Mouse (Mus musculus): ENCODE results near the gene Smarcb1. TPM values are rescaled to one million over a fixed set of nuclear protein-coding genes. Genes with fewer than 3 reads are reported as not detected.

Smarcb1 gene
- polyA plus RNA-seq, 1 experiment from 2014 or later: 250 TPM

- H3K9ac ChIP-seq: 0 out of 2 replicates have a peak overlapping the region, but pooled peaks have one; percentile 32
Observed at GRCm38 (mm10) chr10:75930304-75930703, 8.9 kb upstream of the Smarcb1 start.

GRCm38 (mm10) chr10:75926396-75926795 is 5.0 kb upstream of the Smarcb1 start:
- ATAC-seq (ENCODE audit: insufficient number of reproducible peaks, insufficient read depth, low FRiP score, low TSS enrichment, low read depth): no peak
- Histone ChIP-seq H3K9me3 (no peaks in the 10 kb centered on the region), H3K4me3 (no peak overlapping the region), H3K36me3 (peaks cover 58% of the 10 kb centered on the region), H3K4me1 (peaks cover 35% of the 10 kb centered on the region), H3K4me2 (no peak overlapping the region), H3K27me3 (0 out of 2 replicates have a peak, but pooled peaks cover 1% of the 10 kb centered on the region), H3K27ac (no peak overlapping the region), H3K9ac (no peak overlapping the region)
- WGBS: 72% methylated on average over 13 of the region's 13 CpGs

More at GRCm38 (mm10) chr10:75930304-75930703, 8.9 kb upstream of the Smarcb1 start:
- Histone ChIP-seq H3K9me3 (no peaks in the 10 kb centered on the region), H3K27ac (peak overlapping the region; percentile 62), H3K4me1 (peaks cover 40% of the 10 kb centered on the region), H3K36me3 (peaks cover 33% of the 10 kb centered on the region), H3K4me2 (peak overlapping the region; percentile 93), H3K27me3 (peaks cover 13% of the 10 kb centered on the region), H3K4me3 (peak overlapping the region; percentile 69)
- WGBS: 8% methylated on average over 6 of the region's 6 CpGs
- ATAC-seq (ENCODE audit: insufficient number of reproducible peaks, insufficient read depth, low FRiP score, low TSS enrichment, low read depth): no peak

GRCm38 (mm10) chr10:75924324-75924723 is 2.9 kb upstream of the Smarcb1 start:
- WGBS: 60% methylated on average over 2 of the region's 2 CpGs
- ATAC-seq (ENCODE audit: insufficient number of reproducible peaks, insufficient read depth, low FRiP score, low TSS enrichment, low read depth): no peak
- Histone ChIP-seq H3K9ac (no peak overlapping the region), H3K27ac (no peak overlapping the region), H3K4me3 (no peak overlapping the region), H3K36me3 (peaks cover 58% of the 10 kb centered on the region), H3K27me3 (no peaks in the 10 kb centered on the region), H3K4me1 (peaks cover 28% of the 10 kb centered on the region), H3K9me3 (no peaks in the 10 kb centered on the region), H3K4me2 (no peak overlapping the region)

GRCm38 (mm10) chr10:75921726-75922560 is 526 bp upstream of the Smarcb1 start:
- Histone ChIP-seq H3K4me3 (peak overlapping the region; percentile 81), H3K36me3 (peaks cover 45% of the 10 kb centered on the region), H3K4me2 (peak overlapping the region; percentile 76), H3K9ac (peak overlapping the region; percentile 97), H3K27ac (peak overlapping the region; percentile 97), H3K27me3 (no peaks in the 10 kb centered on the region), H3K9me3 (no peaks in the 10 kb centered on the region), H3K4me1 (peaks cover 49% of the 10 kb centered on the region)
- 0 out of 2 replicates have a peak, but pooled peaks have one; percentile 33 for ATAC-seq (ENCODE audit: insufficient number of reproducible peaks, insufficient read depth, low FRiP score, low TSS enrichment, low read depth)
- 3% methylated on average over 22 of the region's 22 CpGs for WGBS

GRCm38 (mm10) chr10:75919026-75919425 is 2.4 kb downstream of the Smarcb1 start:
- no peak overlapping the region for H3K4me2 ChIP-seq
- 83% methylated on average over 5 of the region's 5 CpGs for WGBS
- H3K4me1 ChIP-seq: peaks cover 70% of the 10 kb centered on the region

GRCm38 (mm10) chr10:75916840-75917239 is 4.6 kb downstream of the Smarcb1 start:
- 44% methylated on average over 8 of the region's 8 CpGs for WGBS
- H3K27me3 ChIP-seq: no peaks in the 10 kb centered on the region
- no peak for ATAC-seq (ENCODE audit: insufficient number of reproducible peaks, insufficient read depth, low FRiP score, low TSS enrichment, low read depth)
- H3K9ac ChIP-seq: no peak overlapping the region
- no peak overlapping the region for H3K4me3 ChIP-seq
- peak overlapping the region; percentile 3; the same call in 1 of the 2 replicates for H3K27ac ChIP-seq
- peaks cover 66% of the 10 kb centered on the region for H3K4me1 ChIP-seq
- H3K36me3 ChIP-seq: peaks cover 49% of the 10 kb centered on the region
- H3K4me2 ChIP-seq: no peak overlapping the region
- H3K9me3 ChIP-seq: no peaks in the 10 kb centered on the region

More at GRCm38 (mm10) chr10:75919026-75919425, 2.4 kb downstream of the Smarcb1 start:
- no peak for ATAC-seq (ENCODE audit: insufficient number of reproducible peaks, insufficient read depth, low FRiP score, low TSS enrichment, low read depth)
- Histone ChIP-seq H3K27me3 (no peaks in the 10 kb centered on the region), H3K4me3 (0 out of 2 replicates have a peak overlapping the region, but pooled peaks have one; percentile 3), H3K9ac (no peak overlapping the region), H3K9me3 (no peaks in the 10 kb centered on the region), H3K36me3 (peaks cover 44% of the 10 kb centered on the region), H3K27ac (no peak overlapping the region)

GRCm38 (mm10) chr10:75915557-75915956 is 5.9 kb downstream of the Smarcb1 start:
- Histone ChIP-seq H3K27ac (no peak overlapping the region), H3K27me3 (no peaks in the 10 kb centered on the region), H3K4me3 (no peak overlapping the region), H3K36me3 (peaks cover 61% of the 10 kb centered on the region), H3K9ac (no peak overlapping the region), H3K9me3 (no peaks in the 10 kb centered on the region), H3K4me1 (peaks cover 64% of the 10 kb centered on the region), H3K4me2 (no peak overlapping the region)
- ATAC-seq (ENCODE audit: insufficient number of reproducible peaks, insufficient read depth, low FRiP score, low TSS enrichment, low read depth): no peak
- WGBS: 76% methylated on average over 7 of the region's 7 CpGs

- no peak for ATAC-seq (ENCODE audit: insufficient number of reproducible peaks, insufficient read depth, low FRiP score, low TSS enrichment, low read depth)
- Histone ChIP-seq H3K4me2 (no peak overlapping the region), H3K27me3 (no peaks in the 10 kb centered on the region), H3K36me3 (peaks cover 75% of the 10 kb centered on the region), H3K9me3 (no peaks in the 10 kb centered on the region), H3K4me3 (no peak overlapping the region), H3K4me1 (peaks cover 41% of the 10 kb centered on the region), H3K27ac (peak overlapping the region; percentile 48; the same call in 1 of the 2 replicates), H3K9ac (0 out of 2 replicates have a peak overlapping the region, but pooled peaks have one; percentile 36)
- 41% methylated on average over 6 of the region's 6 CpGs for WGBS
Observed at GRCm38 (mm10) chr10:75913013-75913589, 8.3 kb downstream of the Smarcb1 start.

- WGBS: 67% methylated on average over 2 of the region's 2 CpGs
- Histone ChIP-seq H3K27me3 (no peaks in the 10 kb centered on the region), H3K27ac (no peak overlapping the region), H3K36me3 (peaks cover 86% of the 10 kb centered on the region), H3K4me3 (no peak overlapping the region), H3K9me3 (no peaks in the 10 kb centered on the region), H3K4me1 (peaks cover 19% of the 10 kb centered on the region), H3K9ac (no peak overlapping the region), H3K4me2 (no peak overlapping the region)
- no peak for ATAC-seq (ENCODE audit: insufficient number of reproducible peaks, insufficient read depth, low FRiP score, low TSS enrichment, low read depth)
Observed at GRCm38 (mm10) chr10:75910698-75911097, 10.7 kb downstream of the Smarcb1 start.

GRCm38 (mm10) chr10:75906882-75907281 is 14.5 kb downstream of the Smarcb1 start:
- no peak for ATAC-seq (ENCODE audit: insufficient number of reproducible peaks, insufficient read depth, low FRiP score, low TSS enrichment, low read depth)
- WGBS: 86% methylated on average over 4 of the region's 4 CpGs
- Histone ChIP-seq H3K4me3 (no peak overlapping the region), H3K4me1 (no peaks in the 10 kb centered on the region), H3K36me3 (peaks cover 92% of the 10 kb centered on the region), H3K27me3 (no peaks in the 10 kb centered on the region), H3K9me3 (no peaks in the 10 kb centered on the region), H3K4me2 (no peak overlapping the region), H3K27ac (no peak overlapping the region), H3K9ac (no peak overlapping the region)

GRCm38 (mm10) chr10:75904391-75904790 is 17.0 kb downstream of the Smarcb1 start:
- H3K36me3 ChIP-seq: peaks cover 87% of the 10 kb centered on the region
- H3K4me1 ChIP-seq: peaks cover under 1% of the 10 kb centered on the region; the same call in 1 of the 2 replicates
- H3K9ac ChIP-seq: no peak overlapping the region
- H3K9me3 ChIP-seq: no peaks in the 10 kb centered on the region
- H3K4me3 ChIP-seq: no peak overlapping the region
- ATAC-seq (ENCODE audit: insufficient number of reproducible peaks, insufficient read depth, low FRiP score, low TSS enrichment, low read depth): no peak
- no peak overlapping the region for H3K27ac ChIP-seq
- WGBS: 90% methylated on average over 5 of the region's 5 CpGs
- H3K4me2 ChIP-seq: no peak overlapping the region
- no peaks in the 10 kb centered on the region for H3K27me3 ChIP-seq
